Mouse (Mus musculus) midbrain, embryonic 12.5 days (tissue): Measurements from ENCODE around the gene S1pr2. TPM values are rescaled to one million over a fixed set of nuclear protein-coding genes. Genes with fewer than 3 reads are reported as not detected.
A peak's percentile ranks its signal among the peaks of the same experiment; 100 is the strongest.

Experiments used
- ATAC-seq: fragments of 200-750 bp; cut with Nextera tagmentation; 2 replicates; pipeline ENCODE4 v1.8.0; 2017; ENCODE audit warnings: low read depth, moderate TSS enrichment, moderate library complexity; ENCODE audit not compliant: low FRiP score
- H3K27ac ChIP-seq: fragments of 300-500 bp; sonication (generic); replicated peaks from 2 replicates; pipeline ENCODE4 v1.5.1; 2016; ENCODE audit warnings: mild to moderate bottlenecking
- H3K27me3 ChIP-seq: fragments of 300-500 bp; sonication (generic); 2 replicates; pipeline ENCODE4 v1.6.1; 2016; ENCODE audit warnings: mild to moderate bottlenecking
- H3K36me3 ChIP-seq: fragments of 300-500 bp; sonication (generic); 2 replicates; pipeline ENCODE4 v1.6.1; 2016
- H3K4me1 ChIP-seq: fragments of 300-500 bp; sonication (generic); 2 replicates; pipeline ENCODE4 v1.6.1; 2016
- H3K4me2 ChIP-seq: fragments of 300-500 bp; sonication (generic); replicated peaks from 2 replicates; pipeline ENCODE4 v1.6.1; 2016; ENCODE audit warnings: mild to moderate bottlenecking, moderate library complexity
- H3K4me3 ChIP-seq: fragments of 300-500 bp; sonication (generic); 2 replicates; pipeline ENCODE4 v1.5.1; 2016; ENCODE audit warnings: mild to moderate bottlenecking
- H3K9ac ChIP-seq: fragments of 300-500 bp; sonication (generic); replicated peaks from 2 replicates; pipeline ENCODE4 v1.6.1; 2016; ENCODE audit warnings: mild to moderate bottlenecking, moderate library complexity
- H3K9me3 ChIP-seq: fragments of 300-500 bp; sonication (generic); 2 replicates; pipeline ENCODE4 v1.6.1; 2016; ENCODE audit warnings: mild to moderate bottlenecking
- WGBS: fragments of 180-500 bp; shearing (Covaris S2); methylation state at CpG from one replicate; pipeline ENCODE4 v1.1.7; 2016; 5-methylcytosine and 5-hydroxymethylcytosine counted together
- polyA plus RNA-seq: library from polyadenylated mRNA; unstranded; fragments of >200 nt; fragmentation: Nextera tagmentation; extraction: Ambion mirVana; gene quantifications from 2 replicates; pipeline ENCODE4 v1.2.1, GENCODE M21; 2016

S1pr2 gene
- polyA plus RNA-seq: 20.6 and 22.6 TPM in 2 replicates

- H3K36me3 ChIP-seq: no peaks in the 10 kb centered on the region
- peak within 1 kb of the TSS; percentile 78 for H3K4me3 ChIP-seq
- H3K4me2 ChIP-seq: peak within 1 kb of the TSS; percentile 84
- H3K4me1 ChIP-seq: peaks cover 34% of the 10 kb centered on the region
- peak within 1 kb of the TSS; percentile 73 for H3K9ac ChIP-seq
- WGBS: under 1% methylated on average over 37 of the region's 47 CpGs
- peak; percentile 71 for ATAC-seq
- H3K27me3 ChIP-seq: peaks cover 5% of the 10 kb centered on the region; the same call in 1 of the 2 replicates
- H3K9me3 ChIP-seq: no peaks in the 10 kb centered on the region
- peak within 1 kb of the TSS; percentile 58 for H3K27ac ChIP-seq
Measured at GRCm38 (mm10) chr9:20976216-20976960, at the start of gene S1pr2. S1pr2 (minus strand) TSS chr9:20976781.

GRCm38 (mm10) chr9:21025258-21025810, 48.8 kb upstream of the S1pr2 start:
- Histone ChIP-seq H3K4me3 (no peak overlapping the region), H3K9me3 (no peaks in the 10 kb centered on the region), H3K36me3 (no peaks in the 10 kb centered on the region), H3K4me1 (peaks cover 8% of the 10 kb centered on the region), H3K9ac (no peak overlapping the region), H3K4me2 (no peak overlapping the region), H3K27me3 (peaks cover 72% of the 10 kb centered on the region), H3K27ac (no peak overlapping the region)
- no peak for ATAC-seq
- 73% methylated on average over 19 of the region's 19 CpGs for WGBS

- H3K36me3 ChIP-seq: no peaks in the 10 kb centered on the region
- H3K4me1 ChIP-seq: no peaks in the 10 kb centered on the region
- H3K9ac ChIP-seq: no peak overlapping the region
- H3K9me3 ChIP-seq: no peaks in the 10 kb centered on the region
- H3K27me3 ChIP-seq: peaks cover 66% of the 10 kb centered on the region
- H3K4me3 ChIP-seq: no peak overlapping the region
- ATAC-seq: no peak
- no peak overlapping the region for H3K27ac ChIP-seq
- 82% methylated on average over 1 of the region's 1 CpGs for WGBS
- no peak overlapping the region for H3K4me2 ChIP-seq
Measured at GRCm38 (mm10) chr9:21022726-21023125, 46.1 kb upstream of the S1pr2 start.

GRCm38 (mm10) chr9:21022288-21022687, 45.7 kb upstream of the S1pr2 start:
- no peak overlapping the region for H3K4me2 ChIP-seq
- no peaks in the 10 kb centered on the region for H3K4me1 ChIP-seq
- no peak overlapping the region for H3K4me3 ChIP-seq
- no peak overlapping the region for H3K27ac ChIP-seq
- H3K9ac ChIP-seq: no peak overlapping the region
- no peaks in the 10 kb centered on the region for H3K9me3 ChIP-seq
- peaks cover 66% of the 10 kb centered on the region for H3K27me3 ChIP-seq
- WGBS: 64% methylated on average over 6 of the region's 6 CpGs
- no peak for ATAC-seq
- H3K36me3 ChIP-seq: no peaks in the 10 kb centered on the region

- Histone ChIP-seq H3K4me2 (no peak overlapping the region), H3K27me3 (peaks cover 66% of the 10 kb centered on the region), H3K4me1 (no peaks in the 10 kb centered on the region), H3K9ac (no peak overlapping the region), H3K4me3 (no peak overlapping the region), H3K27ac (no peak overlapping the region), H3K36me3 (no peaks in the 10 kb centered on the region), H3K9me3 (no peaks in the 10 kb centered on the region)
- no peak for ATAC-seq
- WGBS: 83% methylated on average over 3 of the region's 3 CpGs
Measured at GRCm38 (mm10) chr9:21021363-21021762, 44.8 kb upstream of the S1pr2 start.

- ATAC-seq: no peak
- H3K4me2 ChIP-seq: no peak overlapping the region
- H3K27me3 ChIP-seq: peaks cover 79% of the 10 kb centered on the region
- no peaks in the 10 kb centered on the region for H3K9me3 ChIP-seq
- H3K9ac ChIP-seq: no peak overlapping the region
- H3K27ac ChIP-seq: no peak overlapping the region
- H3K36me3 ChIP-seq: no peaks in the 10 kb centered on the region
- H3K4me1 ChIP-seq: peaks cover 8% of the 10 kb centered on the region
- no peak overlapping the region for H3K4me3 ChIP-seq
- 78% methylated on average over 2 of the region's 2 CpGs for WGBS
Measured at GRCm38 (mm10) chr9:21018600-21018999, 42.0 kb upstream of the S1pr2 start.

- no peak for ATAC-seq
- Histone ChIP-seq H3K9me3 (no peaks in the 10 kb centered on the region), H3K4me2 (no peak overlapping the region), H3K4me3 (no peak overlapping the region), H3K9ac (no peak overlapping the region), H3K27me3 (peaks cover 88% of the 10 kb centered on the region), H3K36me3 (no peaks in the 10 kb centered on the region), H3K4me1 (peaks cover 8% of the 10 kb centered on the region), H3K27ac (no peak overlapping the region)
- 45% methylated on average over 4 of the region's 4 CpGs for WGBS
Measured at GRCm38 (mm10) chr9:21017177-21017575, 40.6 kb upstream of the S1pr2 start.

- Histone ChIP-seq H3K27ac (no peak overlapping the region), H3K36me3 (no peaks in the 10 kb centered on the region), H3K4me2 (no peak overlapping the region; the same call in 1 of the 2 replicates), H3K4me3 (no peak overlapping the region), H3K4me1 (peaks cover 8% of the 10 kb centered on the region), H3K9me3 (no peaks in the 10 kb centered on the region), H3K9ac (no peak overlapping the region), H3K27me3 (peaks cover 87% of the 10 kb centered on the region)
- WGBS: 5% methylated on average over 17 of the region's 17 CpGs
- no peak for ATAC-seq
Measured at GRCm38 (mm10) chr9:21016331-21017176, 40.0 kb upstream of the S1pr2 start.

- no peak within 1 kb of the TSS for H3K9ac ChIP-seq
- ATAC-seq: no peak
- H3K9me3 ChIP-seq: no peaks in the 10 kb centered on the region
- H3K4me1 ChIP-seq: peaks cover 8% of the 10 kb centered on the region
- H3K4me3 ChIP-seq: peak within 1 kb of the TSS; percentile 27
- peaks cover 79% of the 10 kb centered on the region for H3K27me3 ChIP-seq
- H3K36me3 ChIP-seq: no peaks in the 10 kb centered on the region
- no peak within 1 kb of the TSS for H3K27ac ChIP-seq
- H3K4me2 ChIP-seq: peak within 1 kb of the TSS; percentile 35
- WGBS: 1% methylated on average over 30 of the region's 30 CpGs
Measured at GRCm38 (mm10) chr9:21015571-21016130, 39.1 kb upstream of the S1pr2 start, which contains the start of gene Icam1. Icam1 (plus strand) TSS chr9:21015985.

- no peak overlapping the region for H3K9ac ChIP-seq
- H3K4me1 ChIP-seq: peaks cover 8% of the 10 kb centered on the region
- no peak overlapping the region for H3K27ac ChIP-seq
- no peaks in the 10 kb centered on the region for H3K9me3 ChIP-seq
- no peak for ATAC-seq
- 2% methylated on average over 29 of the region's 29 CpGs for WGBS
- H3K27me3 ChIP-seq: peaks cover 72% of the 10 kb centered on the region
- H3K4me3 ChIP-seq: peak overlapping the region; percentile 27
- H3K36me3 ChIP-seq: no peaks in the 10 kb centered on the region
- H3K4me2 ChIP-seq: peak overlapping the region; percentile 35
Measured at GRCm38 (mm10) chr9:21014691-21015570, 38.4 kb upstream of the S1pr2 start.

GRCm38 (mm10) chr9:21012368-21012767, 35.8 kb upstream of the S1pr2 start:
- no peak overlapping the region for H3K4me2 ChIP-seq
- peaks cover 18% of the 10 kb centered on the region for H3K36me3 ChIP-seq
- H3K4me3 ChIP-seq: no peak overlapping the region
- ATAC-seq: no peak
- 63% methylated on average over 1 of the region's 1 CpGs for WGBS
- H3K27me3 ChIP-seq: peaks cover 53% of the 10 kb centered on the region
- H3K27ac ChIP-seq: no peak overlapping the region
- peaks cover 8% of the 10 kb centered on the region for H3K4me1 ChIP-seq
- no peak overlapping the region for H3K9ac ChIP-seq
- no peaks in the 10 kb centered on the region for H3K9me3 ChIP-seq
